Mouse (Mus musculus): ENCODE measurements around the gene Olfr641.

The Olfr641 gene

GRCm38 (mm10) chr7:104035145-104035544 lies at the start of gene Olfr641:
Olfr641 (plus strand) TSS chr7:104035445.
- no peak for DNase-seq (ENCODE audit: low read depth)

GRCm38 (mm10) chr7:103998446-103998845 lies 36.8 kb upstream of the Olfr641 start, which contains the start of gene Olfr638:
Olfr638 (plus strand) TSS chr7:103998746.
- no peak for DNase-seq (ENCODE audit: low read depth)

GRCm38 (mm10) chr7:103999124-103999523 lies 36.1 kb upstream of the Olfr641 start:
- no peak for DNase-seq (ENCODE audit: low read depth)

- DNase-seq (ENCODE audit: low read depth) = no peak
These were observed 18.0 kb upstream of the Olfr641 start, which contains the start of gene Olfr639 for GRCm38 (mm10) chr7:104017203-104017602. Olfr639 (minus strand) TSS chr7:104017303.

GRCm38 (mm10) chr7:104018953-104019352 lies 16.3 kb upstream of the Olfr641 start:
- no peak for DNase-seq (ENCODE audit: low read depth)

GRCm38 (mm10) chr7:104021651-104022050 lies 13.6 kb upstream of the Olfr641 start:
- no peak for DNase-seq (ENCODE audit: low read depth)

- DNase-seq (ENCODE audit: low read depth) = no peak
These were observed 9.8 kb upstream of the Olfr641 start, which contains the start of gene Olfr640 for GRCm38 (mm10) chr7:104025473-104025872. Olfr640 (minus strand) TSS chr7:104025573.

- no peak for DNase-seq (ENCODE audit: low read depth)
These were observed 8.3 kb upstream of the Olfr641 start for GRCm38 (mm10) chr7:104026978-104027377.

GRCm38 (mm10) chr7:104050745-104051144 lies 15.5 kb downstream of the Olfr641 start:
- DNase-seq (ENCODE audit: low read depth) = no peak

- no peak for DNase-seq (ENCODE audit: low read depth)
These were observed 17.3 kb downstream of the Olfr641 start, which contains the start of gene Olfr642 for GRCm38 (mm10) chr7:104052566-104052965. Olfr642 (minus strand) TSS chr7:104052666.

- DNase-seq (ENCODE audit: low read depth) = no peak
These were observed 24.0 kb downstream of the Olfr641 start for GRCm38 (mm10) chr7:104059215-104059614.

GRCm38 (mm10) chr7:104061345-104061744 lies 26.1 kb downstream of the Olfr641 start, which contains the start of gene 4930516K23Rik:
4930516K23Rik (minus strand) TSS chr7:104061445.
- DNase-seq (ENCODE audit: low read depth) = no peak

- DNase-seq (ENCODE audit: low read depth) = no peak
These were observed 36.5 kb downstream of the Olfr641 start, which contains the start of gene Olfr644 for GRCm38 (mm10) chr7:104071769-104072168. Olfr644 (minus strand) TSS chr7:104071869.

- DNase-seq (ENCODE audit: low read depth) = no peak
These were observed 50.1 kb downstream of the Olfr641 start, which contains the start of gene Olfr645 for GRCm38 (mm10) chr7:104085365-104085764. Olfr645 (minus strand) TSS chr7:104085465.

Measured in fibroblast of lung, adult 2 months (primary cell).